Mouse (Mus musculus): ENCODE measurements at regions not wholly inside any gene's neighbourhood (a gene's known extent, or its start where the extent isn't known, plus 50 kb on each side); places are given as distances from the start of the nearest gene placed in this dataset.

DNA sequence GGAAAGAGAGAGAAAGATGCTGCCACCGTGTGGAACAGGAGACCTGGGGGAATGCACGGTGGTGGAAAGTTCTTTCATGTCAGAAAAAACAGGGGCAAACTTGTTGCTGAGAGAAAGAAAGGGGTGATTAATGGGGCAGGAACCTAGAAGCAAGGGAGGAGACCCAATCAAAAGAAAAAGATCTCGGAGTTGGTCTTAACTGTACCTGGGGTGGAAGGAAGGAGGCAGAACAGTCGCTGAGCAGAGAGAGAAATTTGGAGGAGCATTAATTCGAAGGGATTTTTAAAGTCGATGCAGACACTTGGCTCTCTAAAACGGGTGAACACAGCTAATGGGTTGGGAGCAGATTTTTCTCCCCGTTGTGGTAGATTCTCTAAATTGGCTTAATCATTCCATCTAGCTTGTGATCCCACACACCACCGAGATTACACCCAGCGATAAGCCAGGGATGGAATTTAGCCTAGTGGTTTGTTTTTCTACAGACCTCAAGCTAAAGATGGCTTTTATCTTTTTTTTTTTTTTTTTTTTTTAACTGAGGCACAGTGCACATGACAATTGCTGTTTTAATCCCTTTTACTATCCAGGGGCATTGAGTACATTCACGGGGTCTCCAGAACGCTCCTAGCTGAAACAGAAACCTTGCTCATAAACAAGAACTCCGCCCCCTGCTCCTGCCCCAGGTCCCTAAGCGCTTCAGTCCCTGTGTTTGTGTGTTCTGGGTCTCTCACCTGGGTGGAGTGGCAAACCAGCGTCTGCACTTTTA is 73.1 kb upstream of the Cpm start:
- DNase-seq (ENCODE audit: low spot score), result no peak

DNA sequence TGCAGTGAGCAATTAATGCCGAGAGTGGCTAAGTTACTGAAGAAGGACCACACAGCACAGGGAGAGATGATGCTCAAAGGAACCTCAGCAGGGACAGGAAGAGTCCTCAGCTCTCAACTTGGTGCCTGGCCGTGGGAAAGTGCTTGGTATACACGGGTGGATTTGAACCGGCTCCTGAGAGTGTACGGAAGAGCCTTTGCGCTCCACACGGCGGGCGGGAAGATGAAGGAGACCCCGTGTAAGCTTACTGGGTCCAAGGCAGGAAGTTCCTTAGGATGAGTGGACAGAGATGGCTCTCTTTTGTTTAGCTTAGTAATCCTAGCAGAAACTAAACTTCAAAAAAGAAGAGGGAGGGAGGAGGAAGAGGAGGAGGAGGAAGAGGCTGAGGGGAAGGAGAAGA is 73.8 kb upstream of the Cpm start:
- no peak for DNase-seq (ENCODE audit: low spot score)

DNA sequence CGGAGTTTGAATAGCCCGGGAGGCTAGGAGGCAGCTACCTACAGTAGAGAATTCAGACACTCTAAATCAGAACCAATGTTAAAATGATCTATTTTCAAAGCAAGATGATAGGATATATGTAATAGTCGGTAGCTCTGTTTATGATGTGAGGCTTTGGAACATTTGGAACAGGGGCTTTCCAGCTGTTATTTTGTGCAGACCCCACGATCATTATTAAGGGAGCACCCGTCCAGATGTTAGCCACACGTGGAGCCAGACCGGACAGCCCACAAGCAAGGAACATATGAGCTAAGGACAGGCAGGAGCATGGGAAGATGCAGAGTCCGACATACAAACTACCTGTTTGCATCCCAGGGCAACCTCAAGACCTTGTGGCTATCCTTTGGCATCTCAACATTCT is 74.3 kb upstream of the Cpm start:
- DNase-seq (ENCODE audit: low spot score), result no peak

DNA sequence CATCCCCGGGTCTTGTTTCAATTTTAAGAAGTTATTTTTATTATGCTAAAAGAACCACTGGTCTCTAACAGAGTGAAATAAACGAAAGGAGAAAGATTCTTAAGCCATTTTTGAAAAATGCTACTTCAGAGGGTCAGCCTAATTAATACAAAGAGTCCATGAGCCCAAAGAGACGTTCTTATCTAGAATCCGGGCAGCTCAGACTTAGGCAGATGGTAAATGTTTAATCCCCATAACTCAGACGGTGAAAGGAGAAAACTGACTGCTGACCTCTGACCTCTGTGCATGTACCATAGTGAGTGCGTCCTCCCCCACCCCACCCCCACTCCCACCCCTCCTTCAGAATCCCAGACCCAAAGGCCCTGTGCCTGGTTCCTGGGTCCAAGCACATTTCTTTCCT is 74.8 kb upstream of the Cpm start:
- no peak for DNase-seq (ENCODE audit: low spot score)

DNA sequence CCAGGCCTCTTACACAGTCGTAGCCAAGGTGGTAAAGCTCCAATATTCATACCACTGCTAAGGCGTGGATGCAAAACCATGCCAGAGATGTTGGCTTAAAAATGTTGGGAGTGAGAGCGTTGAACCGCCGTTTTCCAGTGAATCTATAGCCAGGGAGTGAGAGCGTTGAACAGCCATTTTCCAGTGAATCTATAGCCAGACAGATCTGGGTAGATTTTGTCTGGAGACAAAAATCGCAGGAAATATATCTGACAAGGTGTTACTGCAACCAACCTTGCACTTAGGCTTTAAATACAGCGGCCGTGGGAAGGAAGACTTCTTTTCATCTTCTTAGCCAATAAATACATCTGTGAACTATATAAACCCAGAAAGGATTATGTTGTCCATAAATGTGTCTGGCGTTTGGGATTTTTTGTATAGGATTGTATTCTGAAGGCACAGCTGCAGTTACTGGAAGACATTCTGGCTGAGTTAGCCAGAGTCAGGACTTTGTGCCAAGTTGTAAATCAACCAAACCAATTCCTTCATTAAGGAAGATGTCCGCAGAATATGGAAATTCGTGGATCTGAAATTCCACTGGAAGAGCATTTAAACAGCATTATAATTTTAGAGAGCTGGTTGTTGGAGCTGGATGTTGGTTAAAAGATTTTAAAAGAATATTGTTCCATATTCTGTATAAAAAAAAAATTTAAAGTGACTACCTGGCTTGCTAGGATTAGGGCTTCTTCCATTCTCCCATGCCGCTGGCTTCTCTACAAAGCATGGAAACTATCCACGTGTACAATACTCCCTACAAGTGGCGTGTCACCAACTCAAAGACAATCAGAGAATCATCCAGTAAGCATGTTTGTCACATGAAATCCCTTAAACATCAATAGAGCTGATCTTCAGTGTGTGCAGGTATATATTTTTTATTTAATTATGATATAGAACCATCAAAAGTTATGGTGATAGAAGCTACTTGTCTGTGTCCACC is 75.8 kb upstream of the Cpm start:
- no peak for DNase-seq (ENCODE audit: low spot score)

DNA sequence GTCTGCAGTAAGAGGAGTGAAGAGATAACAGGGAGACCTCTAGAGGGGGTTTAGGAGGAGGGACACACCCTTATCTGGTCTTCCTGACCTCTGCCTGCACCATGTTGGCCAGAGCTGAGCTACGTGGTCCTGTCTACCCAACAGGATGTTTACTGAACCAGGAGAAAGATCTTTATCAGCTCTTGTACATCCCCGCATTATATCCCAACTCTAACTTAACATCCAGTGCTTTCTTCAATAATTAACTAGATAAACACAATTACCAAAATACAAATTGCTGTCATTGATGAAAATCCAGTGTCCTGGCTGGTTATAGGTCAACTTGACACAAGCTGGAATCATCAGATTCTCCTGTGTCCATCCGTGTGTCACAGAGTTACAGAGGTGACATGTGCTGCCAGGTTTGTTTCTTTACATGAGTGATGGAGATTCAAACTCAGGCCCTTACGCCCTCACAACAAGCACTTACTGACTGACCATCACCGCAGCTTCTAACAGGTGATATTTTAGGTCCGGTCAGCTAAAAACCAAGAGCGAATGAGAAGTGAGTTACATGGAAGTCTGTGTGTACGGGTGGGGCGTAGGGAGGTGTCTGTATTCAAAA is 77.1 kb upstream of the Cpm start:
- no peak for DNase-seq (ENCODE audit: low spot score)

DNA sequence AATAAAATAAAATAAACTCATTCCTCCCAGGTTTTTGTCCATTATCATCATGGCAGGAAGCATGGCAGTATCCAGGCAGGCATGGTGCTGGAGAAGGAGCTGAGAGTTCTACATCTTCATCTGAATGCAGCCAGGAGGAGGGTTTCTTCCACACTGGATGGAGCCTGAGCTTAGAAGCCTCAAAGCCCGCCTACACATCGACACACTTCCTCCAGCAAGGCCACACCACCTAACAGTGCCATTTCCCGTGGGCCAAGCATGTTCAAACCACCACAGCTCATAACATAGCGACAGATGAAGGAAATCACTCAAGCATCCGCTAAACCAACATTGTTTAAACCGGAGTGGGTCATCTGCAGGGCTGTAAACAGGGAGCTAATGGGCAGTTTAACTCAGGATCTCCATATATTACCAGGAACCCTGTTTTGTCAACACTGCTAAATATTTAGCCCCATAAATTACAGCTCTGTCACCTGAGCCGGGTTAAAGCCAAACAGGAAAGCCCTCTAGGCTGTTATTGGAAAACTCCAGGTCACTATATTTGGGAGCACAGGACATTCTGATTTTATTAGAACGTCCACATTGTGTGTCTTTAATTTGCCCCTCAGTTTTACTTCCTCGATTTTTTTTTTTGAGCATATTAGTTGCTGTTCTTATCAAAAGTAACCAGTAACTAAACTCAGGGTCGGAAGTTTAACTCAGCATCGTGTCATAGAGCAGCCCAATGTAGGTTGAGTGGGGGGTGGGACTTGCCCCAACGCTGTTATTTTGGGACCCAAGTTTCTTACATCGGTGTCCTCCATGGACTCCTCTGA is 77.9 kb upstream of the Cpm start:
- DNase-seq (ENCODE audit: low spot score), result no peak

DNA sequence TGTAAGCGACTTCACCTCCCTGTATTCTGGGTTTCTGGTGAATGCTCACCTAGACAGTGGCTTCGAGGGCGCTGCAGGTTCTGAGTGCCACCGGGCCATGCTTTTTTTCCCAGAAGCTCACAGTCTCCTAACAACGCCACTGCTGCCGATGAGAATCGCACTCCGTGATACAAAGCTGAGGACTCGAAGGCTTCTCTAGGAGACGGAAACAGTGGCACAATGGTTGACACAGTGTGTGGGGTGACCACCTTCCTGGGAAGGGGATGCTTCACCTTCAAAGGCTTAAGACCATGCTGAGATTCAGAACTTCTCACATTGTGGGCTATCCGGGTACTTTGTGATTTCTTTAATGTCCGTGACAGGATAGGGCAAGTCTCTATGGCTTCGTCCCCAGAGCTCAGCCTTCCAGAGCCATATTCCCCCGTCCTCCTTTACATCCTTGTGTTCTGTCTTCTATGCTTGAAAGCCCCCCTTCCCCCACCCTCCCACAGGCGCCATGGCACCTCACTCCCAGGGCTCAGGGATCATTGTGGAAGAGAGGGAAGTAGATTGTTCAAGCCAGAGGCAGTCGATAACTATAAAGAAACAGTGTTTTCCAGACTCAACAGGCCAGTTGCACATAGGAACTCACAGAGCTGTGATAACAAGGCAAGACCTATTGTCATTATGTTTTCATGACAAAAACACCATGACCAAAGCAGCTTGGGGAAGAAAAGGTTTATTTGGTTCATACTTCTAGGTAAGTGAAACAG is 79.3 kb upstream of the Cpm start:
- no peak for DNase-seq (ENCODE audit: low spot score)

DNA sequence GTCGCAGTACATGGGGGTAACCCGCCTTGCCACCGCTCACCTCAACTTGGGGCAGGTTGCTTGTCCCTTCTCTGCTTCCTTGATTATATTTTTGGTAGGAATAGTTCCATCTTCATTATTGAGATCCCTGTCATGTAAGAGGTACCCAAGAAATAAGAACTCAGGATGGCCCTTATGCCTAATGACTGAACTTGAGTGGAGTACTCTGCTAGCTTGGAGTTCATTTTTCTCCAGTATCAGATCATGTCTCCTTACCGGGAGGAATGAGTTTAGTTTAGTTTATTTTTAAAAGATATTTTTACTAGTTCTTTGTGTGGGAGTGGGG is 79.8 kb upstream of the Cpm start:
- DNase-seq (ENCODE audit: low spot score), result no peak

DNA sequence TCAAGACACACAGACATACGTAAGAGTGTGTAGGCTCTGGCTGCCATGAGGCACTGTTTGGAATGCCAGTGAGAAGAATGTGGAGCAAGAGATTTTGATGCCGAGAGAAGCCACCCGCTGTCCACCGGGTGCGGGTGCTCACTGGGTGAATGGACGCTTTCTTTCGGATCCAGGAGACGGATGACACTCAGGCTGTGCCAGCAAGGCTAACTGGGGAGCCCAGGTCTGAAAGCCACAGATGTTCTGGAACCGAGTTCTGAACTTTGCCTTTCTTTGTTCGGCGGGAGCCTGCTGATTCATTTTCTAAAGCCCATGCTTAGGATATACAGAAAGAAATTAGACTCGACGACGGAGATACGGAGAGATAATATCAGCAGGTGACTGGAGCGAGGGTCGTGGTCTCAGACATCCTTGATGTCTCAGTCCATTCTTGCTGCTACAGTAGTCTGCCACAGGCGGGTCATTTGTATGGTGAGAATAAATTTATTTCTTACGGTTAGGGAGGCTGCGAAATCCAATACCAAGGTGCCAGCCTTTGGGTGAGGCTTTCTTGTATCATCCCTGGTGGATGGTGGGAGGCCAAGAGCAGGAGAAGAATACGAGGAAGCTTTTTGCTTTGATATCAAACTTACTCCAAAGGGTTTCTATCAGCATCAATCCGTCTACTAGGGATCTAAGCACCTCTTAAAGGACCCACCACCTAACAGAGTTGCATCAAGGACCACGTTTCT is 80.4 kb upstream of the Cpm start:
- no peak for DNase-seq (ENCODE audit: low spot score)

DNA sequence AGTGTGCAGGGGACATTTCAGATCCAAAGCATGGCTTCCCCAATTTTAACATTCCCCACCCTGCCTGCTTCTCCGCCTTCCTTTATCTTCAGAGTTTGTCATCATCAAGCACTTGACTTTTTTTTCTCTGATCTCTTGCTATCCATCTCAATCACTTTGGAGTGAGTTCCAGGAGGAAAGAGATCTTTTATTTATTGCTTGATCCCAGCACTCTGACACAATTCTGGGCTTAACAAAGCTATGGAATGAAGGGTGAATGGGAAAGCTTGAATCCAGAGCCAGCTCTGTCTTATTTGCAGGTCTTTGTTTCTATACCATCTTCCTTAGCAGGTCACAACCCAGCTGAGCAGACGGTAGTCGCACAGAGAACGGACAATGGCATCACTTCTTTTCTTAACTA is 81.0 kb upstream of the Cpm start:
- DNase-seq (ENCODE audit: low spot score), result no peak

DNA sequence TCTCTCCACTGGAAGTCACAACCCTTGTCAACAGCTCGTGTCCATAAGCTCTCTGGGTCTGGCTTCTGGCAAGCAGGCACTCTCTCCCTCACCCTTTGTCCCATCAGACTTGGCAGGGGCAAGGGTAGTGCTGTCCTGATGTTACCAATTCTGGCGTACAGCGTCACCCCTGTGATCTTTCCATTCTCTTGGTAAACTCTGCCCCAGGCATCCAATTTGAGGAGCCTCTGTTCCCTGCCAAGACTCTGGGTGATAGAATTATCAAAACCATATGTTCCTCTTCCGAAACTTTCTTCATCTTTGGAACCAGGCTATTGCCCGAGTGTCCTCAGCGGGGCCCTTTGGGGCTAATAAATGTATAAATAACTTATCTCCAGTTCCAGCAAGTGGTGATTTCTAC is 82.0 kb upstream of the Cpm start:
- no peak for DNase-seq (ENCODE audit: low spot score)

DNA sequence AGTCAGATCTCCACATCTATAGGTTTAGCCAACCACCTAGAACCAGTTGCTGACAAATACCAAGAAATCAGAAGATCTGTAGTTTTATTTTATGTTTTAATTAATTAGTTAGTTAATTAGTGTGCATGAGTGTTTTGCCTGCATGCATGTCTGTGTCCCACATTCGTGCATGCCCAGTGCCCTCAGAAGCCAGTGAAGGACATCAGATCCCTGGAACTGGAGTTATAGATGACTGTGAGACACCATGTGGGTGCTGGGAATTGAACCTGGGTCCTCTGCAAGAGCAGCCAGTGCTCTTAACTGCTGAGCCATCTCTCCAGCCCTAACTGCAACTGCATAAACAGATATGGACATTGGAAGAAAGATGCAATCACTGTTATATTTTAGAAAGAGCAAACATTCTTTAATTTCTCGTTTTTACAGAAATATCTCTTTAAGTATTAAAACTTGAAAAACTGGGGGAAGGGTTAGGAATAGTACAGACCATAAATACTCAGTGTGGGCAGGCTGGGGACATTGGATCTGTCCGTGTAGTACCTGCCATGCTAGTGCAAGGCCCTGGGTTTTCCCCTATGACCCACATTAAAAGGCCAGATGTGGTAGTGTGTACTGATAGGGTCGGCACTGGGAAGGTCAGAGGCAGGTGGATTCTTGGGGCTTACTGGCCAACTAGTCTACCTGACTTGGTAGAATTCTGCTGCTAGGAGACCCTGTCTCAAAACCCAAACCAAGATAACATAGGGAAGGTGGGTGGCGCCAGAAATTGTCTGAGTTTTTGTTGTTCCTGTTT is 83.3 kb upstream of the Cpm start:
- DNase-seq (ENCODE audit: low spot score), result no peak

DNA sequence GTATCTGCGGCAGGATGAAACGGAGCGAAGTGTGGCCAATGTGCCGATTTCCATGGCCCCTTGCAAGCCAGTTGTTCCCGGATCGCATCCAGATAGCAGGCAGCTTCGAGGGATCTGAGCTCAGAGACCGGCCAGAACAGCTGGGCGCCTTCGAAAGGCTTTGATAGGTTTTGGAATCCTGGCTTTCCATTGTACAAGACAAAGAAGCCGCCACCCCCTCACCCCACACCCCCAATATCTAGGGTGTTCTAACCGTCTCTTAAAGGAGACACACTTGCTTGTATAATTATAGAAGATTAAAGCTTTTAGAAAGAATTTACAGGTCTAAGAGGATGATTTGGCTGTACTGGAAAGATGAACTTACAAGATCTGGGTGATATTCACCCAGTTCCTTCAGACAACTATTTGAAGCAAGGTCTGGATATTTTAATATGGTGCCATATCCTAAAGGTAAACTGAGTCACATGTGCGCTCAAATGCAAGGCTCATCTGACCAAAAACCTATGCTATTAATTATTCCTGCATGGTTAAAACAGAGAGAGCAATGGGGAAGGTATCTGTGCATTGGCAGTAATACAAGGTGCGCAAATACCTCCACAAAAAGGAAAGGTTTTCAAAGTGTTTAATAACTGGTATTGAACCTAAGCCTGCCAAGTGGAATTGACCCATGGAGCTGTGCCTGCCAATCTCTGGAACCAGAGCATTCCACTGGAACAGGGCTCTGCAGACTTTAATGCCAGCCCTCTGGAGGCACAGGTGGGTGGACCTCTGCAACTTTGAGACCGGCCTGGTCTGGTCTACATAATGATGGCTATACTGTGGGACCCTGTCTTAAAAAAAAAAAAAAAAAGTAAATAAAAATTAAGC is 84.4 kb upstream of the Cpm start:
- DNase-seq (ENCODE audit: low spot score), result no peak

DNA sequence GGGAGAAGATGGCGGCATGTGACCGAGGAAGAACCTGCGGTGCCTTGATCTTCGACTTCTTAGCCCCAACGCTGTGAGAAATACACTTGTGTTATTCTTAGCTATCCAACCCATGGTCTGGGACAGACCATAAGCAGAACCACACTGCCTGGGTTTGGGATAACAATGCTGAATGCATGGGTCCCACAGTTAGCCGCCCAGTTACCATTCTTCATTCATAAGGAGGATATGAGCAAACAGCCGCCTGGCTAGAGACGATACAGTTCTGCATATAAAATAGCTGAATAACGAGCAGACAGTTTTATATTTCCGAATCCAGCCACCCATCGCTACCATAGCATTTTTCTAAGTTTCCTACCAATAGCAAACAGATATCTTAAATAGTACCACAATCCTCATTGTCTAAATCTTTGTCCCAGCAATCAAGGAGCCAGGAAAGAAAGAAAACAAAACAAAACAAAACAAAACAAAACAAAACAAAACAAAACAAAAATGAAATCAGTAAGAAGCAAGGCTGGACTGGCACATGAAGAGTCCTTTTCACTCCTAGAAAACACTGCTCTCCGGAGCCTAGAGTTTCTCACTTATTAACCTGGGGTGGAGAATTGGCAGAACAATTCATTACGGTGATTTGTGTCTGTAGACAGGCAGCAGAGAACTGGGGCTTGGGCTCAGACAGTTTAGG is 85.2 kb upstream of the Cpm start:
- no peak for DNase-seq (ENCODE audit: low spot score)

DNA sequence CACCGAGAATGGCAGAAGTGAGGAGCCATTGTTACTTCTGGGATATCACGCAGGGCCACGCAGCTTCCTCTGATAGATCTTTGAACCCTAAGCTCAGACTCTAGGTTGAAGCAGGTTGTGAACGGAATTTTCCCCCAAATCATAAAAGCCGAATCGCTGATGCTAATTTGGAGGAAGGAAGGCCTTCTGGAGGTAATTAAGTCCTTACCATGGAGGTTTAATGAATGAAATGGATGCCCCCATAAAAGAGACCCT is 85.7 kb upstream of the Cpm start:
- DNase-seq (ENCODE audit: low spot score), result no peak

DNA sequence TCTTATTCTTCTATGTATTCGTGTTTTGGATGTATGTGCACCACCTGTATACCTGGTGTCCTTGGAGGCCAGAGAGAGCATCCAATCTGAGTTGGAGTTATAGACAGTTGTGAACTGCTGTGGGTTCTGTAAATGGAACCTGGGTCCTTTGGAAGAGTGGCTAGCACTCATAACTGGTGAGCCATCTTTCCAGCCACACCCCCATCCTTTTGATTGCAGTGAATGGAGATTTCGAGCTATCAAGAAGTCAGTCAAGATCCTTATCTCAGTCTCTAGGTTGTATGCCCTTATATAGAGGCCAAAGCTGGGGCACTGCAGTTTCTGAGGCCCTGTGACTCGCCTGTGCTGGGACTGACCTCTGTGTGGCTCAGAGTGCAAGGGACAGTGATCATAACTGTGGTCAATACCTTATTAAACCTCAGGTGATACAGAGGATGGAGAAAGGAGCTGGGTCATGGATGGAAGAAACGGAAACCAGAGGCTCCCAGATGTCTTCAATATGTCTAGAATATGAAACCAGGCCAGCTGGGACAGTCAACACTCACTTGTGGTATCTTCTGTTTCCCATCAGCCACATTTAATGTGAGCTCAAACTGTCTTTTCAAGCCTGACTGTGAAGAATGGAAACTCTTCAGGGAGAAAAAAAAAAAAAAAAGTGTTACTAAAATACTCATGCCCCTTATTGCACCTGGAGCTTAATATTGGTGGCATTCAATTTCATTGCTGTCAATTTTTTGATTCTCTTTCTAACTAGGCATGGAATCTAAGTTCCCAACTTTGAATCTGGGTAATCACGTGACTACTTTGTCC is 86.2 kb upstream of the Cpm start:
- no peak for DNase-seq (ENCODE audit: low spot score)

DNA sequence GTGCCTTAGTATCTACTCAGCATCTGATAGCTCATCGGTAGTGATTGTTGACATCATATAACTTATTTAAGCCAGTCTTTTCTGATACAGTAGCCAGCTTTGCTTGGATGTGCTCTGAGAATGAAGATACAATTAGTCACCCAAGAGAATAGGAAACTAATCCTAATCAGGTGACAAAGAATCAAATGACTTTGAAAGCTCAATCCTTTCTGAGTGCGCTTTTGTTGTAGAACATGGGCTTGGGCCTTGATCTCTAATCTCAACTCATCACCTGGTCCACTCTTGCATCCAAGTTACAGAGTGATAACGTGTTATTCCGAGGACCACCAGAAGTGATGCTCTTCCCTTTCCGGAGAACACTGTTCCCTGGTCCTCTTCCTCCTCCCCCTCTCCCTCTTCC is 86.9 kb upstream of the Cpm start:
- no peak for DNase-seq (ENCODE audit: low spot score)

Measured in c-Kit-positive CD71-positive TER-119-positive erythroid progenitor cells, embryonic 14.5 days (primary cell).